Mouse (Mus musculus) left cerebral cortex, postnatal 25 days (tissue): Measurements from ENCODE around the gene Cyp2w1. TPM values are rescaled to one million over a fixed set of nuclear protein-coding genes. Genes with fewer than 3 reads are reported as not detected.
"Not testable (repeated sequence)": the region's sequence is repeated elsewhere in the genome, so short reads cannot be mapped to it uniquely, and the experiment has no call there.

ENCODE experiments used
- DNase-seq, 2 experiments: peaks; one replicate each; pipeline ENCODE4 v3.0.0; 2022; ENCODE audit warnings: low spot score in 2 of 2, mixed read lengths in 1 of 2
- intact Hi-C: fragments of 180-260 bp; cut with DNase I; formaldehyde crosslinking; loops from one replicate; pipeline ENCODE4 v1.15.1; 2025
- total RNA-seq, 2 experiments: library from RNA; stranded (reverse); gene quantifications; 2 replicates each; pipeline ENCODE4 v1.2.3; 2021

Gene Cyp2w1
- total RNA-seq, 2 experiments from 2014 or later: not detected

- DNase-seq: no peak
- intact Hi-C loops: no loop called here
Measured at GRCm38 (mm10) chr5:139379771-139380384, 27.5 kb downstream of the Cyp2w1 start.

- intact Hi-C loops: no loop called here
Measured at GRCm38 (mm10) chr5:139380385-139381248, 28.2 kb downstream of the Cyp2w1 start.

DNA sequence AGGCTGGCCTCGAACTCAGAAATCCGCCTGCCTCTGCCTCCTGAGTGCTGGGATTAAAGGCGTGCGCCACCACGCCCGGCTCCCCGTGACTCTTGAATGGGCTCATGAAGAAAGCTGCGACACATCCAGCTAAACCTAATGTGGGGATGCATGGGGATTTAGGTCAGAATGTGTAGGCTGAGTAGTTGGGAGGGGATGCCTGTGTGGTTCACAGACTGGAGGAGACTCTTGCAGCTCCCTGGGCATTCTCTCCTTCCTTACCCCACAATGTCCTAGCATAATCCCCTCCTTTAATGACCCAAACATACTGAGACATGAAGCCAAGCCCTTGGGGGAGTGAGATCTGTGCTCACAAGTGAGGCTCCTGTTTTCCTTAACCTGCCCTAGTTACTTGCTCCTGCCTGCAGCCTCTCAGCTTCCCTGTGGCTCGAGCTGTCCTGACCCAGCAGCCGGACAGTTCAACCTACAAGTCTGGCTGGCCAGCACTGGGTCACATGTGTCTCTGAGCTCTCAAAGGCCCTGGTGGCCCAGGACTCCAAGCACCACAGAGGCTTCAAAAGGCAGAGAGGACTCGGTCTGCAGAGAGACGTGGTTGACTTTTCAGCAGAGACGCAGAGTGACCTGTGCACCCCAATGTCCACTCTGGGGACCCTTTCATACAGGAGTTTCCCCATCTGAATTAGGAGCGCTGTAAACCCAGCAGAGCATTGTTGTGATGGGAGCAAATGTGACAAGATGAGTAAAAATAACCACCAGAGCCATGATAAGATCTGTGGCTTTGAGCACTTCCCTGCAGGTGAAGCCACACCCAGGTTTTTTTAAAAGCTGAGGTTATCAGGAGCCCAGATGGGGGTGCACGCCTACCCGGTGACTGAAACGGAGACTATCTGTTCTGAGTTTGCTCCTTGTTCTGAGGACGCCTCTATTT lies 29.4 kb downstream of the Cyp2w1 start:
- DNase-seq: no peak
- intact Hi-C loops: no loop called here

More at GRCm38 (mm10) chr5:139380385-139381248, 28.2 kb downstream of the Cyp2w1 start:
- peak; percentile 84 to 90 for DNase-seq

- intact Hi-C loops: no loop called here
- DNase-seq: peak; percentile 66 to 88
Measured at GRCm38 (mm10) chr5:139382760-139383159, 30.3 kb downstream of the Cyp2w1 start.

DNA sequence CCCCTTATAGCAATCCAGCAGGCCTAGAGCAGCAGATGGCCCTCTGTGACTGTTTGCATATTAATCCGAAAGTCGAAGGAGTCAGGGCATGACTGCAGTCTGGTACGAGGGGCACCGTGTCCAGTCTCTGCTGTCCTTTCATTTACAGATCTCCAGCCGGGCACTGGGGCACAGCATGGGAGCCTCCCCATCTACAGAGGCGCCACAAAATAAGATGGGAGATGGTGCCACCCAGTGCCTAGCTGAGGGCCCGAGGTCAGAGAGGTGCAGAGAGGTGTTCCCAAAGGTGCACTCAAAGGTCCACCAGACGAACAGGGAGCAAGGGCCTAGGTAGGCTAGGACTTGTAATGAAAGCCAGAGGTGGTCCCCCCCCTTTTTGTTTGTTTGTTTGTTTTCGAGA lies 30.8 kb downstream of the Cyp2w1 start:
- no peak for DNase-seq
- intact Hi-C loops: no loop called here

DNA sequence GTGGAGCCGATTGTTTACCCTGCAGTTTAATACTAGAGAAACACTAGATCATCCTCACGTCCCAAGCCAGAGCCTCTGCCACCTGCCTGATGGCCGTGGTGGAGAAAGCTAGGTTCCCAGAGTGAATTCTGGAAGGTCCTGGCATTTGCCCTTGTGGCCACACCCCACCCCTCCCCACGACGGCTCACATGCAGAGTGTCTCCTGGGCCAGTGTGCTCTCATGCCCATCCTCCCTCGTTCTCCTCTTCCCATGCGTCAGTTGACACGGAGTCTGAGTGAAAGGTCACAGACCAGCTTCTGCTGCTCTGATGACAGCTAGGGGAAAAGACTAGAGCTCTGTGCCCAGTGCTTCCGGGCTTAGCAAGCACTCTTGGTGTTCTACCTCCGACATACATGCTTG lies 32.1 kb downstream of the Cyp2w1 start:
- DNase-seq: no peak
- intact Hi-C loops: no loop called here

DNA sequence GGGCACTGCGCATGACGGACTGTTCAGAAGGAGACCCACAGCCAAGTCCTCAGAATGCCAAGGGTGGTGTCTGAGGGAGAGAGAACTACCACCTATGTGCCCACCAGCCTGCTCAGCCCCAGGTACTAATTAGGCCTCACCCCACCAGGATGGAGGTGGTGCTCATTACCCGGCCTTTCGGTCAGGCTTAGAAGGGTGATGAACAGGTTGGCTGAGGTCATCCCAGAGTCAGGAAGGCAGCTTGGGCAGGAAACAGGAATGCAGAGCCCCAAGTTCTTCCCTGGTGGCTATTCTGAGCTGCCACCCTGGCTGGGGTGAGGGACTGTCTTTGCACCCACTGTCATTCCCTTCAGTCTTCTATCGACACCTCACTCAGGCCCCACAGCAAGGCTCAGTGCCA lies 33.6 kb downstream of the Cyp2w1 start:
- intact Hi-C loops: no loop called here
- no peak for DNase-seq

DNA sequence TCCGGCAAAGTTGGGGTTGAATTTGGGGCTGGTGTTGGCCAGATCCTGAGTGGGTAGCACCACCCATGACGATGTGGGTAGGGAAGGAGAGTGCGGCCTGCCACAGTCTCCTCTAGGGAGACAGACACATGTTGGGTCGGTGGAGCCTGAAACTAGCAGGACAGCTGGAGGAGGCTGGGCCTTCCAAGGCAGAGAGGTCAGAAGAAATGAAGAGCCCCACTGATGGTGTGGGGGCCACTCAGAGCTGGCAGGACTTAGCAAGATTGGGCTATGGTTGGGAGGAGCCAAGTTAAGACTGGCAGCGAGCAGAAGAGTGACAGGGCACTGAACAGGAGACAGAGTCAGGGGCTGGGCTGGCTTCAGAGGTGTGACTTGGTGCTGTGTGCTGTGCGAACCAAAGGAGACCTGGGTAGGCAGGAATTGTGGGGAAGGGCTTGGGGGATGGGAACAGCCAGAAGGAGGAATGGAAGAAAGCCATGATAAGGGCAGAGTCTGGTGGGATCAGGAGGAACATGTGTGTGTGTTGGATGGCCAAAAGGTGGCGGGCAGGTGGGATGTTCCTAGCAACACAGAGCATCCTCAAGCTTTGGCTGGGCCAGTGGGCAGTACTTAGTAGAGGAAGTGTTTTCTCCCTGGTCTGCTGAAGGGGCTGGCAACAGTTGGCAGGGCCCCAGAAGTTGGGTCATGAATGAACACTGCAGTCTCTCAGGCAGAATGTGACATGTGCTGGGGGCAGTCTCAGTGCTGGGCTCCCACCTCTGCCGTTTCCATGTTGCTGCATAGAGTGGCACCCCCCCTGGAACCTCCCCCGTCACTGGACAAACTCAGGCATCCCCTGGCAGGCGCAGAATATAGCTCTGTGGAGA lies 35.1 kb downstream of the Cyp2w1 start:
- intact Hi-C loops: no loop called here
- DNase-seq: no peak

DNA sequence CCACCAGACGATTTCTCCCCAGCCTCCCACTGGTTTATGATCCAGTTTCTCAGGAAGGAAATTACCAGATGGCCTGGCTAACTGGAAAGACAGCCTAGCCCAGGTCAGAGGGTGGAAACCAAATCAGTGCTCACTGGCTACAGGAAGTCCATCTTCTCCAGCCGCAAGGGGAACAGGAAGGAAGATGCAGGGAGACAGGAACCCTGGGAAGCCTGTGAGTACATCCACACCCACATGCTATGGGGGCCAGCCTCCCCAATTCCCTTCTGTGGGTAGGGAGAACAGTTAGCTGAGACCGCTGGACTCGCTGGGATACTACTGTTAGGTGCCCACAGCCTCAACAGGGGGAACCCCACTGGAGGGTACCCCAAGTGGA lies 35.8 kb downstream of the Cyp2w1 start:
- intact Hi-C loops: no loop called here
- DNase-seq: no peak

DNA sequence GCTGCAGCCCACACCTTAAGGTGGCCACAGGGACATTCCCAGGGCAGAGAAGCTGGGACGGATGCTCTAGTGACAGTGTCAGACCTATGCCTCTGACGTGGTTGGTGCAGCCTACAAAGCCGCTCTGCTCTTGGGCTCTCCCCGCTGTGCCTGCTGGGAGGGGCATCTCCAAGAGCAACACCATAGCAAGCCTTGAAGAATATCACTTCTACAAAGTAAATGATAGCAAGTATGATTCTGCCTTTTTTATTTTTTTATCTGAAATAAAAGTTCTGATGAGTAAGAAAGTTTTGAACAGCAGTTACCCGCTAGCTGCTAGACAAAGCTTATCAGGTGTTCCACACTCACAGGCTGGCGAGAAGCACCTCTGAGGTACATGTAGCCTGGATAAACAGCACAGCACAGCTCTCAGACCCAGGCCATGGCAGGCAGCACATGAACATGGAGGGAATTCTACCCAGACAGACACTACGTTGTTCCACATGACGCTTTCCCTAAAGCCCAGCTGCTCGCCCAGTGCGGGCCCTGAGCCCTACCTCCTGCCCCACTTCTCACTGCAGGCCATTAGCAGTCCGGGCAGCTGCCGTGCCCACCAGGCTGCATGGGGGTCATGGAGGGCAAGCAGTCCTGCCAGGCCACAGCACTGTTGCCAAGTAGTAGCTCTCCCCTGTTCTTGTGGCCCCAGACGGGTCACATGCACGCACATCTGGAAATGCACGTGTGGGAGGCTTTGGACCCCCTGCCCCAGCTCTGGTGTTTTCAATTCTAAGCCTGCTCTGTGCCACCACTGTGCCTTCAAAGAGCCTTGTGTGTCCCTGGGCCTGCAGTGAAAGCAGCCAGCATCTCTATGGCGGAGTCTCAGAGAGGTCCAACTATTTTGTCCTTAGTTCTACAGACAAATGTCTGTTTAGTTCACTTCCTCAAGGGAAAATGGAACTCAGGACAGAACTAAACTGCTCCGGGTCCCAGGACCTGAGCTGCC lies 36.6 kb downstream of the Cyp2w1 start:
- intact Hi-C loops: no loop called here
- peak; percentile 45 to 55 for DNase-seq

GRCm38 (mm10) chr5:139389676-139390061 lies 37.3 kb downstream of the Cyp2w1 start:
- intact Hi-C loops: no loop called here
- DNase-seq: peak; percentile 47 to 66

- DNase-seq, intact Hi-C loops: not testable (repeated sequence)
Measured at GRCm38 (mm10) chr5:139390324-139391119, 38.1 kb downstream of the Cyp2w1 start.

DNA sequence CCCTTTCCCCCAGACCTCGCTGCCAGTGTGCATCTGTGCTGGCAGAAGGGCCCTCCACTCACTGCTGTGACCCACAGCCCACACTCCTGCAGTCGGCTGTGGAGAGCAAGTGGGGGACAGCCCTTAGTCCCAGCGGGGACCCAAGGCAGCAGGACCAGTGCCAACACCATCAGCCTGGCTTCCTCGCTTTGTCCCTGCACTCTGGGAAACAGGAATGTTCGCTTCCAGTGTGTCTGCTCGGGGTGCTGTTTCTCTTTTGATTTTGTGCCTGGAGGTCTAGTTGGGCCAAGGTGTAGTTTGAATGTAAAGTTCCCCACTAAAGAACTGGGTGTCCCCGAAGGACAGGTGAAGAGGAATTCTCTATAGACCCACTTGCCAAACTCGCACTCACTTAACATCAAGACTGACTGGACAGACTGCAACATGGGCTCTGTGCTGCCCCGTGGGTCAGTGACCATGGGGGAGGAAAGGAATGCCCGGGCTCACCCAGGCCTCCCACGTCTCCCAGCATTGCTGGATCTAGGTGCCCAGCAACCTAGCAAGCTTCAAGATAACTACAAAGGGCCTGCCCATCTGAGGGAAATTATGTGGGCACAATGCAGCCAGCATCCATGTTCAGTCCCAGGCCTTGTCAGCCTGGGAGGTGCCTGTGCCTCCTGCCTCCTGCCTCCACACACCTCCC lies 39.0 kb downstream of the Cyp2w1 start:
- intact Hi-C loops: no loop called here
- peak in 1 of 2 experiments; percentile 4 for DNase-seq

DNA sequence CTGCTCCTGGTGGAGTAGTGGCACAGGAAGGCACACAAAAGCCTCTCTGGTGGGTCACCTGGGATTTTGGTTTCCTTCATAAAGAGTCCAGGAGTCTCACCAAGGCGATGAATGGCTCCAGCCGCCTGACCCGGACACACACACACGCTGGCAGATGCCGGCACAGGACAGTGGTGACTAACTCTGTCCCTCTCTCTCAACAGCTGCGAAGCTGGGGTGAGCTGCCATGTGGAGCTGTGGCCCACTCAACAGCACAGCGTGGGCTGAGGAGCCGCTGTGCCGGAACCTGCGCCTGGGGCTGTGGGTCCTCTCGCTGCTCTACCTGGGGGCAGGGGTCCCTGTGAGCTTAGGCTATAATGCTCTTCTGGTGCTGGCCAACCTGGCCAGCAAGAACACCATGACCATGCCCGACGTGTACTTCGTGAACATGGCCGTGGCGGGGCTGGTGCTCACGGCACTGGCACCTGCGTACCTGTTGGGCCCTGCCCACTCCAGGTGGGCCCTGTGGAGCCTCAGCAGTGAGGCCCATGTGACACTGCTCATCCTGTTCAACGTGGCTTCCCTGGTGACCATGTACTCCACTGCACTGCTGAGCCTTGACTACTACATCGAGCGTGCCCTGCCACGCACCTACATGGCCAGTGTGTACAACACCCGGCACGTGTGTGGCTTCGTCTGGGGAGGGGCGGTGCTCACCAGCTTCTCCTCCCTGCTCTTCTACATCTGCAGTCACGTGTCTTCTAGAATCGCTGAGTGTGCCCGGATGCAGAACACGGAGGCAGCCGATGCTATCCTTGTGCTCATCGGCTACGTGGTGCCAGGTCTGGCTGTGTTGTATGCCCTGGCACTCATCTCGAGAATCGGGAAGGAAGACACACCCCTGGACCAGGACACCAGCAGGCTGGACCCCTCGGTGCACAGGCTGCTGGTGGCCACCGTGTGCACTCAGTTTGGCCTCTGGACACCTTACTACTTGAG lies 40.1 kb downstream of the Cyp2w1 start:
- peak in 1 of 2 experiments; percentile 45 for DNase-seq
- intact Hi-C loops: no loop called here

DNA sequence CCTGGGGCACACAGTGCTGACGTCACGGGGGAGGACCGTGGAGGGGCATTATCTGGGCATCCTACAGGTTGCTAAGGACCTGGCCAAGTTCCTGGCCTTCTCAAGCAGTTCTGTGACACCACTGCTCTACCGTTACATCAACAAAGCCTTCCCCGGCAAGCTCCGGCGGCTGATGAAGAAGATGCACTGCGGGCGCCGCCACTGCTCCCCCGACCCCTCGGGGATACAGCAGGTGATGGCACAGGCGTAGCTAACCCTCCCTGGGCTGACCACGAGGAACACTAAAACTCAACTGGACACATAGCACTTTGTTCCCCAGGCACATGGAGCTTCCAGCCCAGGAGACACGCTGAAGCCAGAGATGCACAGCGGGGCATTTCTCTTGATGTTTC lies 40.8 kb downstream of the Cyp2w1 start:
- DNase-seq: peak in 1 of 2 experiments; percentile 3

DNA sequence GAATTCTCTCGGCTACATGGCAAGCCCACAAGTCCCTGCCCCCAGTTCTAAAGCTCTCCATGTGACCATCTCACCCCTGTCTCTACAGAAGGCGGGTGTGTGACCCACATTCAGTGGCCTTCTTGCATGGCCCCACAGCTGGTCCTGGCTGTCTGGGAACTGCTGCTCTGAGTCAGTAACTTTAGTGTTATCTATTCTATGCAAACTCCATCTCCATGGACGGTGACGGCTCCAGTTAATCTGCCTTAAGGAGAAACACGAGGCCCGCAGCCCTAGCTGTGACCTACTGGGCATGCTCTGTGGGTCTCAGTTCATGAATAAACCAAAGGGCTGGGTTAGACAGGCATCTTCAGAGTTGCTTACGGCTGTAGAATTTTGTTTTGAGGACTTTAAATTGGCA lies 42.0 kb downstream of the Cyp2w1 start:
- DNase-seq: peak in 1 of 2 experiments; percentile 7
- intact Hi-C loops: no loop called here

More for the DNA sequence above, 40.8 kb downstream of the Cyp2w1 start:
- intact Hi-C loops: no loop called here
